Mouse (Mus musculus): Measurements from ENCODE around the gene Gas7.

- TF ChIP-seq ZC3H11A (IDR thresholded peaks at IDR 0.05; ENCODE audit: borderline replicate concordance, low read depth, low read length) = no peak
- TF ChIP-seq HCFC1 (IDR thresholded peaks at IDR 0.05; ENCODE audit: borderline replicate concordance, insufficient read depth, low read length) = no peak
Measured at GRCm38 (mm10) chr11:67574344-67574743, 119.1 kb downstream of the Gas7 start.

Measured in ES-E14 (cell line).